Mouse (Mus musculus): ENCODE measurements around the gene Npnt.

Gene Npnt

DNA sequence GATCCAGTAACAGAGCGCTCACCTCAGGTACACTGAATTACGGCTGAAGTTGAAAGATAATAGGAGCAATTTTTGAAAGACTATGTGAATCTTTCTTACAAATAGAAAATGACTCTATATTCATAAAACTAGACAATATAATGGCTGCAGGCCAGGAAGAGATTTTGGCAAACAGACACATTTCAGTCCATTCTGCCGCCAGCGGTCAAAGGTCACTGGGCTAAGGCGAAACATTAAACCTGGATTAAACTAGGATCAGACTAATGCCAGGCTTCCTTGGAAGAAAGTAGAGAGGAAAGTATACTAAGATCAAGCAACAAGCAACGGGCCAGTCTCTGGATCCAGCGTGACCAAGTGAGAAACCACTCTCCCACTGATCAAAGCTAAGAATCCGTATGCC is 11.1 kb downstream of the Npnt start:
- WGBS = 75% methylated on average over 8 of the region's 8 CpGs

GRCm38 (mm10) chr3:132934649-132935048 is 15.4 kb downstream of the Npnt start:
- WGBS = 38% methylated on average over 2 of the region's 2 CpGs

GRCm38 (mm10) chr3:132931526-132931925 is 18.6 kb downstream of the Npnt start:
- WGBS = 81% methylated on average over 4 of the region's 4 CpGs

DNA sequence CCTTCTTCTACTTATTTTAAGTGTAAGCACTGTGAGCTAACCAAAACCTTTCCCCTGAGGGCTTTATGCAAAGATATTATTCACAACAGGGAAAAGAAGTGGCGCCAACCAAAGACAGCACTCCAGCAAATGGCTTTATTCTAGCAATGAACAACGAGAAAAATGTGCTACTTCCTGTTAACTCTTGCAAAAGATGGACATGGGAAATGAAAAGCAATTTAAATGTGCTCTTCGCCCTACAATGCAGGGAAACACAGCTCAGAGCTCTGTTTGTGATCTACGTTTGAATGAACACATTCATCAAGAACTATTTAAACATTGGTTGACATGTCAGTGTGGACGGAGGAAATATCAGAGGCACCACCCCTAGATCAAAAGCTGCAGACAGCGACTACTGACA is 20.2 kb downstream of the Npnt start:
- WGBS = 72% methylated on average over 6 of the region's 6 CpGs

DNA sequence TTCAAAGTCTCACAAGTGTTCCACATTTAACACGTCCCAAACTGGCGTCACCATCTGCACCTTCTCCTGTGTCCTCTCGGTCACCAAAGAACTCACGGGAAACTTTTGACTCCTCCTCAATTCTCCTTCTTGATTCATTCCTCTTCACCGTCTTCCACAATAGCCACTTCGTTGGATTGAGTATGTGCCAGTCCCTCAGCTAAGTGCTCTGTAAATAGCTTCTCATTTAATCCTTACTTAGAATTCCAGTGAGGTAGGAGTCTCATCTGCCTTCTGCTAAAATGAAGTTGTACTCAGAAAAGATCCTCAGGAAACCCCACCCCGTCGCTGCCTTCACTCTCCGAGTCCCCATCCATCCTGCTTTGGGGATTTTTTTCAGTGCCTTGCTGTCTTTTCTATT is 21.9 kb downstream of the Npnt start:
- 50% methylated on average over 9 of the region's 9 CpGs for WGBS

- WGBS = 97% methylated on average over 3 of the region's 3 CpGs
Observed at GRCm38 (mm10) chr3:132919798-132920197, 30.3 kb downstream of the Npnt start.

GRCm38 (mm10) chr3:132919240-132919639 is 30.9 kb downstream of the Npnt start:
- WGBS = 92% methylated on average over 11 of the region's 11 CpGs

DNA sequence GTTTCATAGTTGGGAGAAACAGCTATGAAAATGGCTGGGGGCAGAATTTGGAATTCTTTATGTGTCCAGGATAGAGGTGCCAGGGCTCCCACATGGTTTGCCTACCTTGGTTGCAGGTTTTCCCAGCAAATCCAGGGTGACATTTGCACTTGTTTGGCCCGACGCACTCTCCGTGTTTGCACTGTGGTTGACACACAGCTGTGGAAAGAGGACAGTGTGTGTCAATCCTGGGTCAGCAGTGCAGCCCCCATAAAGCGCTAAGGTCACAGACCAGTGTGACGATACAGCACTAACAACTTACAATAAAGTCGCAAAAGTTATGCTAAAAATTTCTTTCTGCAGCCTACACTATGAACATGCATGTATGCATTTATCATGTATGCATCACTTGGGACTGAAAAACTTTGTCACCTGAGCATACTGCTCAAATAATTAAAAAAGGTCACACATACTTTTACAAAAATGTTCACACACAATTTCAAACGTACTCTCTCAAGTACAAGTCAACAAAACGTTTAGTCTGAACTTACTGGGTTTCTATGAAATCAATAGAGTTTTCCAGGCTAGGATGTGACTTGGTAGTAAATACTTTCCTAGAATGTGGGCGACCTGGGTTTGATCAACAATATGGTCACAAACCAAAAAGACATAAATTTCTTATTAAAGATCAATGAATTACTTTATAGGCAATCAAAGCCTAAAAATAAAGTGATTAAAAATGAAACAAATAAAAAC is 32.6 kb downstream of the Npnt start:
- WGBS = 93% methylated on average over 9 of the region's 9 CpGs

GRCm38 (mm10) chr3:132915661-132916060 is 34.4 kb downstream of the Npnt start:
- WGBS = 58% methylated on average over 9 of the region's 9 CpGs

- WGBS = 88% methylated on average over 2 of the region's 2 CpGs
Observed at GRCm38 (mm10) chr3:132912420-132912819, 37.7 kb downstream of the Npnt start.

GRCm38 (mm10) chr3:132911716-132912115 is 38.4 kb downstream of the Npnt start:
- WGBS = 52% methylated on average over 4 of the region's 4 CpGs

GRCm38 (mm10) chr3:132910727-132911126 is 39.4 kb downstream of the Npnt start:
- WGBS = 82% methylated on average over 5 of the region's 5 CpGs

- WGBS = 73% methylated on average over 12 of the region's 12 CpGs
Observed at GRCm38 (mm10) chr3:132909736-132910135, 40.4 kb downstream of the Npnt start.

DNA sequence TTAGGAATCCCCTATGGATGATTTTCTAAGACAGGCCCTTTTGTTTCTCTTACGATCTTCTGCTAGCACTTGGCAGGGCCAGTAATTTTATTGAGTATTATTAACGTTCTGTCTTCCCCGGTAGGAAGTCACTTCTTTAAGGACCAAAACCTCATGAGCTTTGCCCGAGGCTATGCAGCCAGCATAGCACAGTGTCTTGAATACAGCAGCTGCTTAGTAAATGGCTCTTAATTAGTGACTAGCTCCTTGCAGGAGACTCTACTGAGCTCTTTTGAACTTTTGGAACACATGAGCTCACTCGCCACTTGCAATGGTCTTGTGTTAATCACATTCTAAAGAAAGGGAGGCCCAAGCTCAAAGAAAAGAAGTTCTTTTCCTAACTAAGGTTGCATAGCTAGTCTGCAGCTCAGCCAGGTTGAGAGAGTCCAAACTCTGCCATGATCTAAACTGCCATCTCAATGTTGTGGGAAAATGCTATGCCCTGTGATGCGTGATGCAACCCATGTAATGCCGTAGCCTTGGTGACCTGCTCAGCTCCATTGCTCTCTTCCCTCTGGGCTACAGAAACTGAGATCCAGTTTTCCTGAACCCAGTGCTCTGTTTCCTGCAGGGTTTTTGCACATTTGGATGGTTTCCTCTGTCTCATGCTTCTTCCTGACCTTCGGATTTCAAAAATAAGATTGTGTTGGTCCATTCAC is 42.4 kb downstream of the Npnt start:
- 76% methylated on average over 8 of the region's 8 CpGs for WGBS

DNA sequence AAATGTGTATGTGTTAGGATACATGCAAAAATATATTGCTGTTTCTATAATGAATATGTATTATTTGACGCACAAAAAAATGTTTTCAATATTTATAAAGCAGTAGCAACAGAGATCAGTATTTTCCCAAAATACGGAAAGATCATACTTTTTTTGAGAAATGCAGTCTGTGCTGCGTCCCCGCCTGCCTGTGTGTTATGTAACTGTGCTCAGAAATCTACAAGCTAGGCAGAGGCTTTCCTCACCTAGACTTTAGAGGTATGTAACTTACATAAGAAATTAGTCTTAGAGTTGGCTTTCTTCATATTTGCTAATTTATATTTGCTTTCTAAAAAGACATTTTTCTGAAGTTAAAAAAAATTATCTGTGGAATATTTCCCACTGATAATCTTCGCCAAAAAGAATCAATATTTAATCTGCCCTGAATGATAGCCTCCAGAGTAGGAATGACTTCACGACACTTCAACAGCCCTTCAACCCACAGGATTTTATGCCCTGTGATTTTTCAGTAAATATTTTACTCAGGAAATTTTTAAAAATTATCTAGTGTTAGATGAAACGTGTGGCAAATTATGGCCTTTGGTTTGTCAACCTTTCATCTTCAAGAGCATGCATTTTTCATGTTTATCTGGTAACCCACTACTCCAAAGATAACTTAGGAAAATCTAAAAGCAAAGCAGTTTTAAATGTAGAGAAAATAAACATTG is 44.7 kb downstream of the Npnt start:
- WGBS = 64% methylated on average over 7 of the region's 7 CpGs

GRCm38 (mm10) chr3:132903386-132903785 is 46.7 kb downstream of the Npnt start:
- WGBS = 95% methylated on average over 11 of the region's 11 CpGs

DNA sequence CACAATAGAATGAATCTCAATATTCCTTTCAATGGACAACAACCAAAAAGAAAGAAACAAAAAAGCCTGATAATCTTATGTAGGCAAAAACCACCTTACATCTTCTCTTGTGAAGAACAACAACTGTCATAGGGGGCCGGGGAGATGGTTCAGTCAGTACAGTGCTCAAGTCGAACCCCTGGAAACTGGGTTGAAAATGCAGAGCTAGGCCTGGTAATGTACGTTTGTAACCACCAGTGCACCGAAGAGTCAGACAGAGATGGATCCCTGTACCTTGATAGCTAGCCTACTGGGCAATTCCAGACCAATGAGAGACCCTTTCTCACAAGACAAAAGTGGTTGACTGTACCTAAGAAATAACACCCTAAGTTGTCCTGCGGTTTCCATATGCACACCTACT is 47.2 kb downstream of the Npnt start:
- 94% methylated on average over 5 of the region's 5 CpGs for WGBS

- 64% methylated on average over 6 of the region's 6 CpGs for WGBS
Observed at GRCm38 (mm10) chr3:132902206-132902605, 47.9 kb downstream of the Npnt start.

DNA sequence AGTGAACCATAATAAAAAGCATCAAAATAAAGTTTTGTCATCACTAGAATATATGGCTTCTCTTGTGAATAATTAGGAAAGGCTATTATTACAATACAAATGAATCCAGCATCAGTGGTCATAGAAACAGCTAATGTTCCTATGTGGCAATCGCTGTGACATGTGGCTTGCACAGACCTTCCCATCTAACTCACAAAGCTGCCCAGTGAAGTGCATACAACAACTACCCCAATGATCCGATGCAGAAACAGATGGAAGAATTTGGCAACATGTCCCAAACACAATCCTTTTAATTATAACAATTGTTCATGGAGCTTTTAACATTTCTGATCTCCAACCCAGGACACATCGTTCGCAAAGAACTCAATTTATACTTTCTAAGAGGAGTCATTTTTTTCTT is 52.2 kb downstream of the Npnt start:
- 64% methylated on average over 4 of the region's 4 CpGs for WGBS

- WGBS = 81% methylated on average over 5 of the region's 5 CpGs
Observed at GRCm38 (mm10) chr3:132897390-132897789, 52.7 kb downstream of the Npnt start.

GRCm38 (mm10) chr3:132894086-132894485 is 56.0 kb downstream of the Npnt start:
- WGBS = 88% methylated on average over 7 of the region's 7 CpGs

DNA sequence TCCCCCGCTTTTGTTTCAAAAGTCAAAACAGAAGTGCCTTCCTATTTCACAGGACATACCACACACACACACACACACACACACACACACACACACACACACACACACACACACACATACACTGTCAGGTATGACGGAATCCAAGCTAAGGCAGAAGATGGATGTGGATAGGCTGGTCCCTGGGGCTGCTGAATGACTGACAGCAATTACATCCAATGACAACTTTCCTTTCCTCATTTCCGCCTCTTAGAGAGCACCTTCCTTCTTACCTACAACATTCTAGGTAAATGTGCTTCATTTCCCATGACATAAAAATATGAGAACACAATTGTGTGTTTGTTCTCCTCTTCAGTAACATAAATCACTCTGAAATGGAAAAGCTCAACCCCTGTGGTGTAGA is 56.4 kb downstream of the Npnt start:
- 89% methylated on average over 3 of the region's 3 CpGs for WGBS

- 87% methylated on average over 7 of the region's 7 CpGs for WGBS
Observed at GRCm38 (mm10) chr3:132893044-132893443, 57.0 kb downstream of the Npnt start.

All from cerebral cortex, adult 2 months (tissue).